Mouse (Mus musculus): ENCODE results near the gene Zfp148.

The Zfp148 gene

DNA sequence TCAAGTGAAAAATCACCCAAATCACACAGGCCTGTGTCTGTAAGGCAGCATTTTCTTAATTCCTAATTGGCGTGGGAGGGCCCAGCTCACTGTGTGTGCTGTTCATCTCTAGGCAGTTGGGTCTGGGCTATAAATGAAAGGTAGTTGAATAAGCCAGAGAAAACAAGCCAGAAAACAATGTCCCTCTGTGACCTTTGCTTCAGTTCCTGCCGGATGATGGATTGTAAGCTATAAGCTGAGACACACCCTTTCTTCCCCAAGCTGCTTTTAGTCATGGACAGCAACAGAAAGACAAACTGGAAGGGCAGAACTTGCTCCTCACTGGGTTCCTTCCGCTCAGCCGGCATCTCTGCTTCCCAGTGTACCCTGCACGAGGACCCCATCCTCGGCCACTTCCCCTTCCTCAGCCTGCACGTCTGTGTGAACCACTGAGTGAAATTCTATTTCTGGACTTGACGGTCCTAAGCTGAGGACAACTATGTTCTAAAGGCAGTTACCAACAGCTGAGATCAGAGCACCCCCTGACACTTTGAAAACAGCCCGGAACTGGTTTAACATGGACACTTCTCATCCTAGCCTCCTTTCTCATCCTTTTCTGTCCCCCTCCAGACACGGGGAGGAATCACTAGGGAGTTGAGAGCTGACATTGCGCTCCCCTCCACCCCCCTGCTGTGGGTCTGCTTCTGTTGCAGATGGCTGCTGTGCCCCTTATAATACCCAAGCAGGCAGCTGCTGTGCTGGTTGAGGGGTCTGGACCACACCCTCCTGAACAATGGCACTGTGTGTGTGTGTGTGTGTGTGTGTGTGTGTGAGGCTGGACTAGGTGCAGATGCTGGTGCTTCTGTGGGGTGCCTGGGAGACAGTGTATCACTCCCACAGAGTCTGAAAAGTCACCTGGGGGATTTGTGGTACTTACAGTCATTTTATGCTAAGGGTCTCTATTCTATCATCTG lies 149.1 kb downstream of the Zfp148 start:
- DNase-seq (ENCODE audit: low spot score), result no peak

GRCm38 (mm10) chr16:33531184-33531583 lies 150.5 kb downstream of the Zfp148 start:
- DNase-seq (ENCODE audit: low spot score), result no peak

DNA sequence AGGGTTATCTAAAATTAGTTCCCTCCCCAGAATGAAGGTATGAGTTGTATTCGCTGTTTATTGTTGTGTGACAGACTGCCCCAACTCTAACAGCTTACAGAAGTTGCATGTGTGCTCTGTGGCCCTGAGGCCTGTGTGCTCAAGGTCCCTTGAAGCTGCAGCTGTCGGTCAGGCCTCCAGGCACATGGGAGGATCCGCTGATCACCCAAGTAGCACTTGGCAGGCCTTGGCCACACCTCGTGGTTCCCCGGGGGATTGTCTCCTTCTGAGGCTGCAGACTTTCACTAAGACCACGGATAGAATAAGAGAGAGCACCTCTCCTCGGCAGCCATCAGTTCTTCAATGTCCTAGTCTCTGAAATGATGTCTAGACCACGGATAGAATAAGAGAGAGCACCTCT lies 155.8 kb downstream of the Zfp148 start:
- DNase-seq (ENCODE audit: low spot score), result no peak

DNA sequence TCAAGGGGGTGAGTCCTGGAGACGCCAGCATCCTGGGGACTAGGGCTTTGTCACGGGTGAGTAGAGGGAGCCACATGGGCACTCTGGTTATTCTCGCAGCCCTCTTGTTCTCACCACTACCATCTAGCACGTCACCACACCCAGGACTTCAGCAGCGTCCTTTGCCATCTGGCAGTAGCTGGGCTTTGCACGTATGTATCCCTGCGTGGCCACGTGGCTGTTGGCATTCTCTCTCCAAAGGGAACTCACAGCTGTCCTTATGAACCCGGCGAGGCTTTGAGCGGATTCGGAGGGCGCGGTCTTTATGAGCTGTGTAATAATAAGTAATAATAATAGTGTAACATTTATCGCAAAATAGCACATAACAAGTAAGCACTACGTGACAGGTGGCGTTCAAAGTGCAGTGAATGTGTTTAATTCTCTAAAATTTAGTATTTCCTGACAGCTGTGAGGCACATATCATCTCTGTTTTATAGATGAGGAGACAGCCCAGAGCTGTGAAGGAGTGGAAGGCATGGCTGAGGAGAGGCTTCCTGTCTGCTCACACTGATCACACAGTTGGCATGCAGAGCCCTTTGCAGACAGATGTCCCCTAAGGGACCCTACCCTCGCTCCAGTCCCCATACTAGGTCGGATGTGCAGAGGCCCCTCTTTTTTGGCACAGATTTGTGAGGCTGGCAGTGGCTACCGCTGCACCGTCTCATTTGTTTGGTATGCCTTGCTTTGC lies 157.0 kb downstream of the Zfp148 start:
- DNase-seq (ENCODE audit: low spot score), result no peak

DNA sequence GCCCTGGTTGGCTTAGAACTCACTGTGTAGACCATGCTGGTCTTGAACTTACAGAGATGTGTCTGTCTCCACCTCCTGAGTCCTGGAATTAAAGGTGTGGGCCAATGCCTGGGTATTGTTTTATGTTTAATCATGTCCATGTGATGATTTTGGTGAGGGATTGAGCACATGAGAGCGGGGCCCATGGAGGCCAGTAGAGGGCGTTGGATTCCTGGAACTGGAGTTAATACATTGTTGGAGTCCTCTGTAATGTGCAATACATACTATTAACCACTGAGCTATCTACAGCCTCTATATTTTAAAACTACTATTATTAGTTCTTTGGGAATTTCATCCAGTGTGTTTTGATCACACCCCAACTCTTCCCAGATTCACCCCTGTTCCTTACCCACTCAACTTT lies 163.7 kb downstream of the Zfp148 start:
- DNase-seq (ENCODE audit: low spot score), result no peak

- no peak for DNase-seq (ENCODE audit: low spot score)
These were observed 164.9 kb downstream of the Zfp148 start for GRCm38 (mm10) chr16:33545530-33545929.

- DNase-seq (ENCODE audit: low spot score), result no peak
These were observed 173.2 kb downstream of the Zfp148 start for GRCm38 (mm10) chr16:33553689-33554342.
